Mouse (Mus musculus) left cerebral cortex, adult 18-20 months (tissue): Measurements from ENCODE around the gene Camkk1. TPM values are rescaled to one million over a fixed set of nuclear protein-coding genes. Genes with fewer than 3 reads are reported as not detected.

Experiments used
- DNase-seq, 2 experiments: peaks; one replicate each; pipeline ENCODE4 v3.0.0; 2021 to 2022; ENCODE audit warnings: low spot score in 2 of 2, mixed read lengths in 1 of 2
- long read RNA-seq, 2 experiments: library from polyadenylated mRNA; stranded (forward); transcript quantifications; one replicate each; pipeline ENCODE4 v2.0.0; 2021
- total RNA-seq, 2 experiments: library from RNA; stranded (reverse); gene quantifications; 2 replicates each; pipeline ENCODE4 v1.2.3; 2021

Camkk1 gene
- 100 to 1,000 TPM; 108 to 123 TPM for total RNA-seq
- long read RNA-seq, experiment 1, transcript Camkk1-201 (16 exons, 3,424 nt), result major isoform, 135 of 266 reads
- long read RNA-seq, experiment 1, transcript Camkk1-203 (15 exons, 3,717 nt), result minor isoform, 30 of 266 reads
- long read RNA-seq, experiment 1, partial matches to known transcripts, result 20 of 266 reads
- long read RNA-seq, experiment 1, other reads (novel, unspliced or antisense), result 81 of 266 reads
- long read RNA-seq, experiment 2, transcript Camkk1-201 (16 exons, 3,424 nt), result major isoform, 78 of 157 reads
- long read RNA-seq, experiment 2, transcript Camkk1-203 (15 exons, 3,717 nt), result minor isoform, 8 of 157 reads
- long read RNA-seq, experiment 2, partial matches to known transcripts, result 20 of 157 reads
- long read RNA-seq, experiment 2, other reads (novel, unspliced or antisense), result 51 of 157 reads

- peak; percentile 92 to 96 for DNase-seq
Observed at GRCm38 (mm10) chr11:73018471-73019146, at the start of gene Camkk1. TSS of gene Camkk1 (plus strand) at chr11:73019008.

DNA sequence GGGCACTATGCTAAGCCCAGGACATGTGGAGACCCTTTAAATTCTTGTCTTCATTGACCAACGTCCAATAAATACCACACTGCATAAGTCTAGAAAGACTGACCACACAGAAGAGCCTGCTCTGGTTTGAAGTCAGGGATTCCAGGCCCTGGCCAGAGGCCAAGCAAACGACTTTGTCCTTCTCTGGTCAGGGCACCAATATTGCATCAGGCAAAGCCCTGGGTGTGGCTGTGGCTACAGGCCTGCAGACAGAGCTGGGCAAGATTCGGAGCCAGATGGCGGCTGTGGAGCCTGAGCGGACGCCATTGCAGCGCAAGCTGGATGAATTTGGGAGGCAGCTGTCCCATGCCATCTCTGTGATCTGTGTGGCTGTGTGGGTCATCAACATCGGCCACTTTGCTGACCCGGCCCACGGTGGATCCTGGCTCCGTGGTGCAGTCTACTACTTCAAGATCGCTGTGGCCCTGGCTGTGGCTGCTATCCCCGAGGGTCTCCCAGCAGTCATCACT lies 43.8 kb upstream of the Camkk1 start:
- DNase-seq, result no peak

- no peak for DNase-seq
Observed at GRCm38 (mm10) chr11:72982516-72982915, 36.3 kb upstream of the Camkk1 start.

DNA sequence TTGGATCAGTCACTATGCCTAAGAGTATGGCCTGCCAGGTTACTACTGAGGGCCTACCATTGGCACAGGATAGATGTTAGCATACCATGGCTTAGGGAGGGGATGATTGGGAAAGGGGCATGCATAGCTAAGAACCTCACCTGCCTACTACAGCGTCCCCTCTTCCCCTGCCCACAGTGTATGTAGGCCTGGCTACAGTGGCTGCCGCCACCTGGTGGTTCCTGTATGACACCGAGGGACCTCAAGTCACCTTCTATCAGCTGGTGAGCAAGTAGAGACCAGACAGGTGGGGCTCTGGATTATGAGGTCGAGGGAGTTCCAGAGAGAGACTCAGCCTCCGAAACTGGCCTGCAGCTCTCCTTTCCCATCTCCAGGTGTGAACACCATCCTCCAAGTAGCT lies 35.5 kb upstream of the Camkk1 start:
- no peak for DNase-seq

DNA sequence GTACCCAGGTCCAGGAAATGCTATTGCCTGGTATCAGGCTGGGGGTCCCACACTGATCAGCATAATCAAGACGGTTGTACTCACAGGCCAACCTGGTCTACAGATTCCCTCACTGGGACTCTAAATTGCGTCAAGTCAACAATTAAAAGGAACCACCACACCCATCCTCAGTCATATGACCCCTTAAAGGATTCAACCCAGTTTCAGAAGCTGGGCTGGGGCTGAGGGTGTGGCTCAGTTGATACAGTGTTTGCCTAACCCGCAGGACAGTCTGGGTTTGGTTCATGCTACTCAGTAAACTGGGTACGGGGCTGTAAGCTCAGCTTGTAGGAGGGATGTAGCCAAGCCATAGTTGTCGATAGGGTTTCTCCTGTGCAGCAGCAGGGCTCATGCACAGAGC lies 32.1 kb upstream of the Camkk1 start:
- DNase-seq, result no peak

DNA sequence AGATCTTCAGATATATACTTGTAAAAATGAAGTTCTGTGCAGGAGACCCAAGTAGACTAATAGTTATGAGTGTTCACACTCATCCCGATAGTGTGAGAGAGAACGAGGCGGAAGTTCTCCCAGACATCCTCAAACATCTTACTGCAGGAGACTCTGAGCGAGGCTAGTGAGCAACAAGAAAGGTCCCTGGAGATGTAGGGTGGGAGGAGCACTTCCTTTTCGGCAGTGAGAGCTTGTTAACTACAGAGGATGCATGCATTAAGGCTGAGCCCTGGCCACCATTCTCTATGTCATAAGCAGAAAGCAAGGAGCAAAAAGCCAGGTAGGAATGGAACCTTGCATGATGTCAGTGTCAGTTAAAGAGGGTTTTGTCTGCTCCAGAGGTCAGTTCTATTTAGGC lies 31.6 kb upstream of the Camkk1 start:
- no peak for DNase-seq

DNA sequence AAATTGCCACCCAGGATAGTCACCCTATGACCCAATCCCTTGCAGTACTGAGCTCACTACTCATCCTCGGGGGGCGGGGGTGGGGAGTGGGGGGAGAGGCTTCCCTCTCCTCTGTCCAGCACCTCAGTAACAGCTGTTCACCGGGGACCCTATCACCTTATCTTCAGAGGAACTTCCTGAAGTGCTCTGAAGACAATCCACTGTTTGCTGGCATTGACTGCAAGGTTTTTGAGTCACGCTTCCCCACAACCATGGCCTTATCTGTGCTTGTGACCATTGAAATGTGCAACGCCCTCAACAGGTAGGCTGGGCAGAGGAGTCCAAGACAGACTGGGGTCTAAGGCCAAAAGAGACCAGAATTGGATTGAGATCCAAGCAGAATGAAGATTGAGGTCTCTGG lies 31.0 kb upstream of the Camkk1 start:
- no peak for DNase-seq

DNA sequence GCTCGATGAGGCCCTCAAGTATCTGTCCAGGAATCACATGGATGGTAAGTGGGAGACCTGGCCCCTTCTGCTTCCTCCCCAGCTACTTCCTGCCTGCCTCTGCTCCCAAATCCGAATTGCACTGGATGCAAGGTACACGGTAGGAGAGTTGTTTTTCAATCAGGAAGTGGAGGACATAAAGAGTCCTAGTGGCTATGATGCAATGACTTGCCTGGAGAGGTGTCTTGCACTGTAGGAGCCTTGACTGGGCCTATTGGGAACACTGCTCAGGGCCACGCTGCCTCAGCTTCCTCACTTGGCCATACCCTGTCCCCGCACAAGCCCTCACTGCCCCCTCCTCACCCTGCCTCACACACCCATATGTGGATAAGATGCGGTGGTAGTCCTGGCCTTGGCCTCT lies 29.8 kb upstream of the Camkk1 start:
- no peak for DNase-seq

DNA sequence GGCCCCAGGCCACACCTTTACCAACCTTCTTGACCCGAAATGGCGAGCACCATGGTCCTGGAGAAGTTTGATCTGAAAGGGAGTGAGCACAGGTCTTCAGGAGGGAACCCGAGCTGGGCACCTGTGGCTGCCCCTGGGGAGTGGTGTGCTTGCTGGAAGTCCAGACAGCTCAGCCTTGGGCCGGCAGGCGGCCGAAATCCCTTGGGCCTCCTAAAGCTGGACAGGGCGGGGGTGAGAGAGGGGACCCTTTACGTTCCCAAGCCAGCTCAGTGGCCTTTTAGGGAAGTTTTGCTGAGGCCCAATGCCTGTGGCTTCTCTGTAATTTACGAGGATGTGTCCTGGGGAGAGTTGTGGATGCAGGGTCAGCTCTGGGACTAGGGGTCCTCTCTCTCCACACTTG lies 28.1 kb upstream of the Camkk1 start:
- DNase-seq, result no peak

DNA sequence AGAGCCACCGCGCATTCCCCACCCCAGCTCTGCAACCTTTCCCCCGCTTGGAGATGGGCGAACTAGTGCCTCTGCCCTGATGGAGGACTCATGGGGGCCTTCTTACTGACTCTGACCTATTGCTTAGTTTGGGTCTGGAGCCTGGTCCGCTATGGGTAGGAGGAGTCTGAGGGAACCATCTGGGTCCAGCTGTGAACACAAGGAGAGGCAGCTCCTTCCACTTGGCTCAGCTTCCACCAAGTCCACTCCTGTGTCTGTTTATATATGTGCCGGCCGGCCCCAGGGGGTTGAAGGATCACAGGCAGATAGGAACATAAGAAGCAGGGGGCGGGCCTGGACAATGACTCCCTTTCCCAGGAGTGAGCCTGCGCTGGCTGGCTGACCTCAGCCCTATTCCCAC lies 26.8 kb upstream of the Camkk1 start:
- DNase-seq, result no peak

- DNase-seq, result no peak
Observed at GRCm38 (mm10) chr11:72996346-72996745, 22.5 kb upstream of the Camkk1 start.

GRCm38 (mm10) chr11:72996781-72997180 lies 22.0 kb upstream of the Camkk1 start:
- no peak for DNase-seq

DNA sequence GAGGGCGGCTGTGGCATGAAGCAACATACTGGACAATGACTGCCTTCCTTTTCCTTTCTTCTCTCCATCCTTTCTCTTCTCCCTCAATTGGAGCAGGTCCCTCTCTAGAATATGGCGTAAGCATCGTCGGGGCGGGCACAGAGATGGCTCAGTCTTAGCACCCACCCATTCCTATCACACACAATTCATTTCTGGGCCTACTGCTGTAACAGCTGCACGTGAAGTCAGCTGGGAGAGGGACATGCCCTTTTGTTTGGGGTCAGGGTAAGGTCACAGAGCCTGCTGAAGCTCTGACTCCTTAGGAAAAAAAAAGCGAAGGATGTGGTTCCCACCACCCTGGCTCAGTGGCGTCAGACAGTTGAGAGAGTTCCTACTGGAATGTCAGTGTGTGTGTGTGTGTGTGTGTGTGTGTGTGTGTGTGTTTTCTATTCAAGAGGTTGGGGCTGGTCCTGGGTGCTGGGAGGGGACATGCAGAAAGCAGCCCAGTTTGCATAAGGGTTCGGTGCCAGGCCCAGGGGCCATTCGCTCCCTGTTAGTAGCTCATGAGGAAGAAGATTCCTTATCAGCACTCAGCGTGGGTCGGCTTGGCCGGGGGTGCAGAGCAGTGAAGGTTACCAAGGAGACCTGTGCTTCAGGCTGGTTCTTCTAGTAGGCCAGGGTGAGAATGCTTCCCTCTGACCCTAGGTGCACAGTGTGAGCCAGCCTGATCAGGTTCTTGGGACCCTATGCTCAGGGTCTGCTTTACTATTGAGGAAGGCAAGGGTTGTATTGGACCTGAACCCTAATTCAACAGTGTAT lies 21.1 kb upstream of the Camkk1 start:
- no peak for DNase-seq

DNA sequence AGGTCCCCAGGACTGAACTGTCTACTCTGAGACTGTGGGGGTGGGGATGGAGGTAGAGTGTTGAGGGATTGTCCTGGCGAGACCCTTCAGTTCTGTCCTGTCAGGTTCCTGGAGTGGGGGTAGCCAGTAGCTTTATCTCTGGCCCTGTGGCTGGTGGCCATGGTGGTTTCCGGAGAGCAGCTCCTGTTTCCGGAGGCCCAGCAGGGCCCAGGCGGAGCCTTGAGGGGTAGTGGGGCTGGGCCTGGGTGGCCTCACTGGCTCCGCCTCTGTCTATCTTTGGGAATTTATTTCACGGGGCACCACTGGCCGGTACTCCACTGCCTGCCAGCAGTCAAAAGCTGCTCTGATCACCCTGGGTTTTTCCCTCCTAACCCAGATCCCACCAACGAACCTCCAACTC lies 20.0 kb upstream of the Camkk1 start, which contains the start of gene P2rx1:
Gene P2rx1, plus strand, starts transcription at position 333 of the 400 bp plus-strand sequence.
- DNase-seq, result no peak

GRCm38 (mm10) chr11:73001029-73001428 lies 17.8 kb upstream of the Camkk1 start:
- peak; percentile 67 to 75 for DNase-seq

DNA sequence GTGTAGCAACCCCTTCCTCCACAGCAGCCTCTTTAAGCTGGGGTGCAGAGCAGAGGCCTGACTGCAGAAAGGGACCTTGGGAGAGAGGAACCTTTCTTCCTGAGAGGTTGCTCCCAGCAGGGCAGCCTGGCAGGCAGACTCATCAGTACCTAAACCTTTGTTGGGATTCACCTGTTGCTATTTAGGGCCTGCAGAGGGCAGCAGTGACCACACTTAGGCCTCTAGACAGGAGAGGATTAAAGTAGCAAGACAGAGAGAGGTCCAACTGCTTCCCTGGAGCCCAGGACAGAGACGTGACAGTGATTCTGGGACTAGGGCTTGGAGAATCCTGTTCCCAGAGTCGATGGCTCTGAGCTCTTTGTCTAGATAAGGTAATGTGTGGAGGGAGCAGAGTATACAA lies 12.4 kb upstream of the Camkk1 start:
- peak in 1 of 2 experiments; percentile 39 for DNase-seq

GRCm38 (mm10) chr11:73007113-73007512 lies 11.7 kb upstream of the Camkk1 start:
- DNase-seq, result no peak

- DNase-seq, result peak; percentile 53 to 66
Observed at GRCm38 (mm10) chr11:73007698-73008481, 10.9 kb upstream of the Camkk1 start.

DNA sequence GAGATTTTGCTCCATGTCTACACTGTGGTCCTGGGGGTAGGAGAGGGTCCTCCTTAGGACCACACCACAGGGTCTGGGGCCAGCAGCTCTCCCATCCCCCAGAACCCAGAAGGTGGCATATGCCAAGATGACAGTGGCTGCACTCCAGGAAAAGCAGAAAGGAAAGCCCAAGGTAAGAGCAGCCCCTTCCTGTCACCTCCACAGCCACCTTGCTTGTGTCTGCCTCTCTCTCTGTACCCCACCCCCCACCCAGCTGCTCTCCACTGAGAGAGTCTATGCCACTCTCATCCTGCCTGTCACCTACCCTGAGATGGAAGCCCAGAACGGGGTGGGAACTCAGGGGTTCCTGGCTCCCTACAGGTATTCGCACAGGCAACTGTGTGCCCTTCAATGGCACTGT lies 10.0 kb upstream of the Camkk1 start:
- DNase-seq, result no peak

GRCm38 (mm10) chr11:73009531-73010274 lies 9.1 kb upstream of the Camkk1 start:
- DNase-seq, result no peak
